Mouse (Mus musculus): ENCODE data around the gene Sumo1.
"Not testable (repeated sequence)": the region's sequence is repeated elsewhere in the genome, so short reads cannot be mapped to it uniquely, and the experiment has no call there.

Gene Sumo1

GRCm38 (mm10) chr1:59670641-59671168 is at the start of gene Sumo1:
Gene Sumo1, minus strand, starts transcription at chr1:59670834.
- peak; percentile 76 for DNase-seq

DNA sequence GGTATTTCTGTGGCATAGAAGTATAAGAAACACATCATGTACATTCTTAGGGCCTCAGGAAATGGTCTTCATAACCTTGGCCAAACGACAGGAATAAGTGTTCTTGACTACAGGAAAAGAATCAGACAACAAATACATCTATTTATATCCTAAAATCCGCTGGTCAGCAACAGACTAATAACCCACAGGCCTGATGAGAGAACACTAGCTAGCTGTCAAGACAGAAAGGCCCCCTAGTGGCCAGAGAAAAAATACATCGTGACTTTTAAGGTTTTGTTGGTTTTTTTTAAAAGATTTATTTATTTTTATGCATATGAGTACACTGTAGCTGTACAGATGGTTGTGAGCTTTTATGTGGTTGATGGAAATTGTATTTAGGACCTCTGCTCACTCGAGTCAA is 49.3 kb upstream of the Sumo1 start:
- DNase-seq = peak; percentile 27

- DNase-seq = no peak
These were observed 31.1 kb upstream of the Sumo1 start for GRCm38 (mm10) chr1:59701766-59702165.

GRCm38 (mm10) chr1:59698207-59698606 is 27.6 kb upstream of the Sumo1 start:
- no peak for DNase-seq

- no peak for DNase-seq
These were observed 27.1 kb upstream of the Sumo1 start for GRCm38 (mm10) chr1:59697751-59698150.

DNA sequence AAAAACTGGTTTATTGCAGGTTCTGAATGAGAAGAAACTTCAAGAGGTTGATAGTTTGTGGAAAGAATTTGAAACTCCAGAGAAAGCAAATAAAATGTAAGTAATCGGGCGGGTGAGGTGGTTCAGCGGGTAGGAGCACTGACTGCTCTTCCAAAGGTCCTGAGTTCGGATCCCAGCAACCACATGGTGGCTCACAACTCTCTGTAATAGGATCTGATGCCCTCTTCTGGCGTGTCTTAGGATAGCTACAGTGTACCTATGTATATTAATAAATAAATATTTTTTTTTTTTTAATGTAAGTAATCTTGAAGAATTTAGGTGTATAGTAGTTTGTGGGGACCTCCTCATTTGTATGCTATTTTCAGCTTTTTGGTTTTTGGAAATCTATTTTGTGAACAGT is 19.8 kb upstream of the Sumo1 start:
- DNase-seq = no peak

GRCm38 (mm10) chr1:59687493-59687892 is 16.9 kb upstream of the Sumo1 start:
- DNase-seq = no peak

DNA sequence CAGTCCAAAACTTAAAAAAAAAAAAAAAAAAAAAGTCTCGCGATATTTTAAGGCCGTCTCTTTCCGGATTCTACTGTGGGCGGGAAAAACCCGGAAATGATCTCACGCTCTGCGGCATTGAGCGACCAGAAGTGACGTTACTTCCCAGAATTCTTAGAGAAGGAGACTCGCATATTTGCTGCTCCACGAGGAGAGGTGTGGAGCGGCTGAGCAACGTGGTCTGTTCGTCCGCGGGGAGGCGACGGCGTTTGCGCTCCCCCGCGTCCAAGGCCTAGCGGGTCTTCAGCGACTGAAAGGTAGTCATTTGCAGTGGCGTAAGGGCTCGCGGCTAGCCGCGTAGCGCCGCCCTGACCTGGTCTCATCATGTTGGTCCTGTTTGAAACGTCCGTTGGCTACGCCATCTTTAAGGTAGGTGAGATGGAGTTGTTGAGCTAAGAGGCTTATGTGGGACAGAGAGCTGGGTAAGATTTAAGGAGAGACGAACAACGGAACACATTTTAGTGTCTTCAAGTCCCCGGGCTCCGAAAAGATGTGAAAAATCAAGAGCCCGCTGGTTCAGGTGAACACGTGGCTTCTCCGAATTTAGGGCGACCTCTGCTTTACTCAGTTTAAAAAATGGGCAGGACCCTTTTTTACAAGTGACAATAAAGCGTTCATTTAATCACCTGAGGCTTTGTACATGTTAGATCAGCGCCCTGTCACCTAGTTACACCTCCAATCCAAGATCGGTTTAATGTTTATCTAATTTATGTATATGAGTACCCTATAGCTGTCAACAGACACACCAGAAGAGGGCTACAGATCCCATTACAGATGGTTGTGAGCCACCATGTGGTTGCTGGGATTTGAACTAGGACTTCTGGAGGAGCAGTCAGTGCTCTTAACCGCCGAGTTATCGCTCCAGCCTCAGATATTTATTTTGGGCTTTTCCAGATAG is 14.5 kb upstream of the Sumo1 start, which contains the start of gene Nop58:
Gene Nop58, plus strand, starts transcription at position 153 of the 937 bp plus-strand sequence.
- peak; percentile 83 for DNase-seq

- DNase-seq = peak; percentile 41
These were observed 13.5 kb upstream of the Sumo1 start for GRCm38 (mm10) chr1:59683926-59684818.

DNA sequence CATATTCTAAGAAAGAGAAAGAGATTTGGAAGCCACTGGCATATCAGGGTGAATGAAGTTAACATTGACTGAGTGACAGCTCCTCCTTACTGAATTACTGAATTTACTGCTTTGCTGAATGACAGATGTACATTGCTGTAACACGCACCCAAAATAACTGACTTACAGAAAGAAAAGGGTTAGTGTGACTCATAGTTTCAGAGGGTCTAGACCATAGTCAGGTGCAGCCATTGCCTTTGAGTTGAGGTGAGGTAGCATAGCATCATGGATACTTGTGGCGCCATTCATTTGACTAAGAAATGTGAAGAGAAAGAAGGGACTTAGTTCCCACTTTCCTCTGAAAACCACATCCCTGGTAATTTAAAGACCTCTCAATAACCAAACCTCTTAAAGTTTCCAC is 3.0 kb upstream of the Sumo1 start:
- no peak for DNase-seq

- DNase-seq = peak; percentile 40
These were observed 538 bp downstream of the Sumo1 start for GRCm38 (mm10) chr1:59669962-59670630.

DNA sequence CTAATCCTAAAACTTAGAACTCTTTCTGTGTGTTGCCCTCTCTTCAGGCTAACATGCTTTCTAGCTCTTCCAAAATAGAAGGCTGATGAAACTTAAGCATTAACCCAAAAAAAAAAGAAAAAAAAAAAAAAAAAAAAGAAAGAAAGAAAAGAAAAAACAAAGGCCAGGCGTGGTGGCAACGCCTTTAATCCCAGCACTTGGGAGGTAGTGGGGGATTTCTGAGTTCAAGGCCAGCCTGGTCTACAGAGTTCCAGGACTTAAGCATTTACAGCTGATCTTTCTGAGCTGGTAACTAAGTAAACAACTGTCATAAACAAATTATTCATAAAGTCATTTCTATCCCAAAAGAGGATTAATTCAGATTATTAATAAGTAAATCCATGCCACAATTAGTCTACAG is 1.8 kb downstream of the Sumo1 start:
- no peak for DNase-seq

DNA sequence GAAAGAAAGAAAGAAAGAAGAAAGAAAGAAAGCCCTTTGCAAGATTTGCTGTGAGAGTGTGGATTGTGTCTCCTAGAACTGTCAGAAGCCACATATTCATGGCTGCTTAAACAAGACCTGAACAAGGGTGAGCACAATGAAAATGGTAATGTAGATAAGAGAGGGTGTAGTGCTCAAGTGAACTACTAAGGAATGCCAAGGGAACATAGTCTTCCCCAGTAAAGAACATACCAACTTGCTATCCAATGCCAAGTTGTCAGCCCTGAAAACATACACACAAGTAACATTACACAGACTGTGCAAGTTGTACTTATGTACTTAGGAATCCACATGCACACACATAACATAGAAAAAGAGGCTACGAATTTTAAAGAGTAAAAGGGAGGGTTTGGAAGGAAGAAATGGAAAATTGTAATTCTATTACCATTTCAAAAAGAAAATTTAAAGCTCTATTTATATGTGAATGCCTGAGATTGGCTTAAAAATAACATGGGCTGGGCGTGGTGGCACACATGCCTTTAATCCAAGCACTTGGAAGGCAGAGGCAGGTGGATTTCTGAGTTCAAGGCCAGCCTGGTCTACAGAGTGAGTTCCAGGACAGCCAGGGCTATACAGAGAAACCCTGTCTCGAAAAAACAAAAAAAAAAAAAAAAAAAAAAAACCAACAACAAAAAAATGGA is 7.0 kb downstream of the Sumo1 start:
- no peak for DNase-seq

DNA sequence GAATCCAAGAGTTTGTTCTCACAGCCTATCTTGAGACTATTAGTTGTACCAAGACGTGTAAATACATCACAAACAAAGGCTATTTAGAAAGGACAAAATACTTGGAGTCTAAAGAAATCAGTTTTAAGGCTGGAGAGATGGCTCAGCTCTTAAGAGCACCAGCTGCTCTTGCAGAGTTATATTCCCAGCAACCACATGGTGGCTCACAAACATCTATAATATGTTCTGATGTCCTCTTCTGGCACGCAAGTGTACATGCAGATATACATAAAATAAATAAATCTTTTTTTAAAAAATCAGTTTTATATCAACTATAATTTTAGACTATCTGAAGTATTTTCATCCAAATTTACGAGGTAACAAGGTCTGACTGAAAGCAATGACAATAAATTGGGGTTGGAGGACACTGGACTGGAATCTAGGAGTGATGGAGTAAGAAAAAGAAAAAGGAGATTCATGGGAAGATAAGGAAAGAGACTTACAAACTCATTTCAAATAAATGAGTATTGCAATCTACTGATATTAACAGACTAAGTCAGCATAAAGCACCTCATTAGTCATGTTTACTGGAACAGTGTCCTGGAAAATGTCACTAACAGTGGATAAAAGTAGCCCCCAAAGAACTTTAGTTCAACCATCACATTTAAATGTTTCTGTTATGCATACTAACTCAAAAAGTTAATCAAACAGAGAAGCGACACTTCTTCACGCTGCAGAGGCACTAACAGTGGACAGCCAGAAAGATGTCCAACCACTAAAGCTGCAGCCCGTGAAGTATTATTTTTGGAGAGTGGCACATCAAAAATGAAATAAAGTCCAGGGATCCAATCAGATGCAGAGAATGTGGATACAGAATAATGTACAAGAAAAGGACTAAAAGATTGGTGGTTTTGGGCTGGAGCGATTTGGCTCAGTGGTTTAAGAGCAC is 14.1 kb downstream of the Sumo1 start:
- no peak for DNase-seq

GRCm38 (mm10) chr1:59653243-59653911 is 17.3 kb downstream of the Sumo1 start:
- no peak for DNase-seq

DNA sequence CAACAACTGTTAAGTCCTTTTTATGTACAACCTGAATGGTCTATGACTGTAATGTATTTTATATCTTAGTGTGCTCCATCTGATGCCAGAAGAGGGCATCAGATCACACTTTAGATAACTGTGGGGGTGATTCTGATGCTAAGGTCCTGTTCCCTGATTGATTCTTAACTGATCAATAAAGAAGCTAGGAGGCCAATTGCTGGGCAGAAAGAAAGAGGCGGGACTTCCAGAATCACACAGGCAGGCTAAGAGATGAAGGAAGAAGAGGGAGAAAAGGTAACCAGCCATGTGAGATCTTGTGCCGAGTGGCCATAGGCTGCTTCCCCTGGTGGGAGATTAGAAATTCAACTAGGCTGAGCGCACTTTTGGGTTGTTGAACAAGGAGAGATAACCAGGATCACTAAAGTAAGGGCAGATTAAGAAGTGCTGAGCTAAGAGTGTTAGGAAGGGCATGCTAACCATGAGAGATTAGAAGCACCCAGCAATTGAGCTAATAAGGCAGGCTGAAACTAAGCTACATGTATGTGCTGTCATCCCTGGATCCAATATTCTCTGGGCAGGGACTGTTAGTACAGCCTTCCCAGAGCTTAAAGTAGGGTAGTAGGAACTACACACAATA is 19.3 kb downstream of the Sumo1 start:
- DNase-seq = no peak

DNA sequence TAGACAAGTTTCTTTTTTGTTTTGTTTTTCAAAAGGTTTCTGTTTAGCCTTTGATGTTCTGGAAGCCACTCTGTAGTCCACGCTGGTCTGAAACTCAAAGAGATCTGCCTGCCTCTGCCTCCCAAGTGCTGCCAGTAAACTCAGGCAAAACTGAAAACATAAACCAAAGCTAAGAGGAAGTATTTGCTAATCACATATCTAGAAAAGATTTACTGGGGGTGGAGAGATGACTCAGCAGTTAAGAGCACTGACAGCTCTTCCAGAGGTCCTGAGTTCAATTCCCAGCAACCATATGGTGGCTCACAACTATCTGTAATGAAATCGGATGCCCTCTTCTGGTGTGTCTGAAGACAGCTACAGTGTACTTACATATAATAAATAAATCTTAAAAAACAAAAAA is 24.1 kb downstream of the Sumo1 start:
- DNase-seq = not testable (repeated sequence)

GRCm38 (mm10) chr1:59642488-59642887 is 28.1 kb downstream of the Sumo1 start:
- DNase-seq = no peak

GRCm38 (mm10) chr1:59638371-59638770 is 32.3 kb downstream of the Sumo1 start:
- no peak for DNase-seq

DNA sequence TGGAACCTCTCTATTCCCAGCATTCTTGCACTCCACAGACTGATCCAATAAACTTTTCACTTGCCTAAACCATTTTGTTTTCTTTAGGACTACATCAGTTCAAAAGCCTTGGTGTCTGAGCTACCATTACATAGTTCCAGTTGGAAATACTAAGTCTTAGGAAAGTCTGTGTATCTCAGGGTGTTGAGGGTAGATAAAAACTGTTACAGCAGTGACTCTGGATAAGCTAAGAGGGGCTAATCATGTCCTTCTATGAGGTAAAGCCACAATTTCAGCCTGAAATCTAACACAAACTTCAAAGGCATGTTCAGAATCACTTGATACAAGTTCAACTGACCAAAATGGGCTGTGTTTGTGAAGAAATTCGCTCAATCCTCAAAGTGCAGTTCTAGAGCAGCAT is 34.3 kb downstream of the Sumo1 start:
- DNase-seq = no peak
